Mouse (Mus musculus) ES-Bruce4 (cell line): ENCODE measurements around the gene Col7a1. TPM values are rescaled to one million over a fixed set of nuclear protein-coding genes. Genes with fewer than 3 reads are reported as not detected.

Experiments
- H3K27ac ChIP-seq: 2 replicates; pipeline ENCODE4 v1.5.1; 2012; ENCODE audit warnings: low read length, inconsistent platforms; ENCODE audit not compliant: insufficient read depth
- H3K27me3 ChIP-seq: 2 replicates; pipeline ENCODE4 v1.6.1; 2012; ENCODE audit warnings: mild to moderate bottlenecking, low read length, inconsistent platforms; ENCODE audit not compliant: control insufficient read depth, poor library complexity, insufficient read depth, severe bottlenecking
- H3K36me3 ChIP-seq: 2 replicates; pipeline ENCODE4 v1.6.1; 2012; ENCODE audit warnings: inconsistent platforms, mild to moderate bottlenecking, low read length, moderate library complexity; ENCODE audit not compliant: control insufficient read depth, poor library complexity, insufficient read depth, severe bottlenecking
- H3K4me1 ChIP-seq: one replicate; pipeline ENCODE4 v1.8.1; 2011; ENCODE audit warnings: low read length; ENCODE audit not compliant: control insufficient read depth, insufficient read depth
- H3K4me3 ChIP-seq: 2 replicates; pipeline ENCODE4 v1.5.1; 2011; ENCODE audit warnings: low read depth, mild to moderate bottlenecking, low read length
- H3K9ac ChIP-seq: 2 replicates; pipeline ENCODE4 v1.6.1; 2012; ENCODE audit warnings: low read depth, mild to moderate bottlenecking, inconsistent platforms; ENCODE audit not compliant: poor library complexity, severe bottlenecking
- H3K9me3 ChIP-seq: replicated peaks from 2 replicates; pipeline ENCODE4 v1.6.1; 2012; ENCODE audit warnings: mild to moderate bottlenecking, low read length, inconsistent platforms; ENCODE audit not compliant: control insufficient read depth, poor library complexity, insufficient read depth, severe bottlenecking
- CTCF ChIP-seq: IDR thresholded peaks from one replicate; pipeline ENCODE4 v1.8.1; 2011; ENCODE audit warnings: low read depth, low read length
- EP300 ChIP-seq: IDR thresholded peaks from 2 replicates; pipeline ENCODE4 v1.6.1; 2011; ENCODE audit warnings: low read depth, low read length; ENCODE audit not compliant: insufficient read depth
- POLR2A ChIP-seq: IDR thresholded peaks from one replicate; pipeline ENCODE4 v1.8.1; 2011; ENCODE audit warnings: low read length; ENCODE audit not compliant: insufficient read depth
- polyA plus RNA-seq: library from polyadenylated mRNA; stranded (reverse); fragments of >200 nt; gene quantifications from 2 replicates; pipeline ENCODE4 v1.2.4, GENCODE M21; 2011; ENCODE audit warnings: low read depth; ENCODE audit not compliant: missing spikeins, insufficient read depth, insufficient read length

Gene Col7a1
- polyA plus RNA-seq, 1 experiment, result 6.5 TPM

DNA sequence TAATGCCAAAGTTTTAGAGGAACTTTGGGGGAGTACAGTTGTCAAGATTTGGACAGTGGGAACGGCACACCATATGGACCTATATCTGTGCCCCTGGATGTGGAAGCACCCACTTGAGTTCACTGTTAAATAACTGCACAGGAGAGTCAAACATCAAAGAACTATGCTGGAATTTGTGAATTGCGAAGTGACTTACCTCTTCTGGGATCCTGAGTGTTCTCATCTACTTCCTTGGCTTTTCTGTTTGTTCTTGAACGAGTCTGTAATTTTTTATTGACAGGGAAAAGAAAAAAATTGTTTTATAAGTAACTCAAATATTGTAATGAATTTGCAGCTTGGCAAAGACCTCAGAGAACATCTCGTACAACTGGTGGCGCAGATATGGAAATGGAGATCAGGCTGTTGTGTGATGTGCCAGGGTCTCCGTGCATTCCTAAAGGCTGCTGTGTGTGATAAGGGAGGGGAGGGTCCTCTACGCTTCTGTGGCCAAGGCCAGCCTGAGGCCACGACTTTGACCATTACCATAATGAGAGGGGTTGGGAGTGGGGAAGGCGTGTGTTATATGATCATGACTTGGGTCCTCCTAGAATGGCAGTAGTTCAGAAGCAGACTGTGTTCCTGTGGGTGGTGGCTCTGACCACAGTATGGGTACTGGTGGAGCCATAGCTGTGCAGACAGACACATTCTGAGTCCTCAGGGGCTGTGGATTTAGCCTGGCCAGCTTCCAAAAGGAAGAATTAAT, 39.4 kb downstream of the Col7a1 start:
- no peak overlapping the region for H3K27ac ChIP-seq
- no peak overlapping the region for H3K4me3 ChIP-seq
- peaks cover under 1% of the 10 kb centered on the region for H3K4me1 ChIP-seq
- H3K36me3 ChIP-seq, result no peaks in the 10 kb centered on the region
- H3K9me3 ChIP-seq, result no peaks in the 10 kb centered on the region
- no peak overlapping the region for H3K9ac ChIP-seq
- H3K27me3 ChIP-seq, result no peaks in the 10 kb centered on the region
- TF ChIP-seq POLR2A (no peak), EP300 (no peak), CTCF (no peak)

DNA sequence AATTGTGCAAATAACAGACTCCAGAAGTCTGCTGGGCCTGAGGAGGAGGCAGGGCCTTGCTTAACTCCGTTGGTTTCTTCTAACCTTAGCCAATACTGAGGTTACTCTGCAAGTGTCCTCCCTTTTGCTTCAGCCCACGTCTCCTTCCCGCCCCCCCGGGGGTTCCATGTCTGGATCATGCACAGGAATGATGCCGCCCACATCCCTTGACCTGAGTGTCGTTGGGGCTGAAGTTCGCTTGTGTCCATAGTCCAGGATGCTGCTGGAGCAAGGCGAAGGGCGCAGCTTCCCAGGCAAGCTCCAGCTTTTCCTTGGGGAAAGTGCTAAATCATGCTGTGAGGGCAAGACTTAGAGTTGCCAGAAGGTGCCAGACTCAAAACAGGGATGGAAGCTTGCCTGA, 43.0 kb downstream of the Col7a1 start:
- Histone ChIP-seq H3K27me3 (no peaks in the 10 kb centered on the region), H3K4me3 (no peak overlapping the region), H3K27ac (no peak overlapping the region), H3K9ac (no peak overlapping the region), H3K9me3 (no peaks in the 10 kb centered on the region), H3K36me3 (no peaks in the 10 kb centered on the region), H3K4me1 (no peaks in the 10 kb centered on the region)
- no peak for TF ChIP-seq POLR2A
- no peak for TF ChIP-seq EP300
- TF ChIP-seq CTCF, result no peak

DNA sequence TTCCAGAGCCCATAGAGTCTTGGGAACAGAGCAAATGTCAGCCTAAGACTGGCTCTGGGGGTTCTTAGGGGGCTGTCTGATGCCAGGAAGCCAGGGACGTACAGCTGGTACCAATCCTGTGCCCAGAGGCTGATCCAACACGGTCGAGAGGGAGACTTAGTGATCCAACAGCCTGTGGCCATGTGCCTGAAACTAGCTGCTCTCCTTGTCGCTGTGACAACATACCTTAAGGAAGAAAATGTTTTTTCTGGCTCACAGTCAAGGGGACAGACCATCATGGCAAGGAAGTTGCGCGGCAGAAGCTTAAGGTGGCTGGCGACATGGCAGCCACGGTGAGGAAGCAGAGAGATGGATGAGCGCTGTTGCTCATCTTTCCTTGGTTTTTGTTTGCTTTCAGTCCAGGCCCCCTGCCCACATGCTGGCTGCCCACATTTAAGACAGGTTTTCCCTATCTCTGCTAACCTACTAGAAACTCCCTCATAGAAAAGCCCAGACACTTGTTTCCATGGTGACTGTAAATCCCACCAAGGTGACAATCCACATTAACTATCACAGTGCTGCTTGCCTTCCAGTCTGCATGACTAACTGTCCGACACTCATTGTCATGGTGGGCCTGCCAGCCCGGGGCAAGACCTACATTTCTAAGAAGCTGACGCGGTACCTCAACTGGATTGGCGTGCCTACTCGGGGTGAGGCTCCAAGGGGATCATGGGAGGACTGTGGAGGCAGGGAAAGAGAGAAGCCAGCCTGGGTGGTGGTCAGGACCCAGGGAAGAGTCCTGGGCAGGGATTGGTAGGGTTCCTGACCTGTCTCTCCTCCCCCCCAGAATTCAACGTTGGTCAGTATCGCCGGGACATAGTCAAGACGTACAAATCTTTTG, 45.1 kb downstream of the Col7a1 start:
- no peaks in the 10 kb centered on the region for H3K27me3 ChIP-seq
- H3K4me1 ChIP-seq, result no peaks in the 10 kb centered on the region
- no peak for TF ChIP-seq POLR2A
- no peak for TF ChIP-seq EP300
- H3K9ac ChIP-seq, result no peak overlapping the region
- no peaks in the 10 kb centered on the region for H3K9me3 ChIP-seq
- no peak overlapping the region for H3K27ac ChIP-seq
- H3K36me3 ChIP-seq, result no peaks in the 10 kb centered on the region
- H3K4me3 ChIP-seq, result no peak overlapping the region

DNA sequence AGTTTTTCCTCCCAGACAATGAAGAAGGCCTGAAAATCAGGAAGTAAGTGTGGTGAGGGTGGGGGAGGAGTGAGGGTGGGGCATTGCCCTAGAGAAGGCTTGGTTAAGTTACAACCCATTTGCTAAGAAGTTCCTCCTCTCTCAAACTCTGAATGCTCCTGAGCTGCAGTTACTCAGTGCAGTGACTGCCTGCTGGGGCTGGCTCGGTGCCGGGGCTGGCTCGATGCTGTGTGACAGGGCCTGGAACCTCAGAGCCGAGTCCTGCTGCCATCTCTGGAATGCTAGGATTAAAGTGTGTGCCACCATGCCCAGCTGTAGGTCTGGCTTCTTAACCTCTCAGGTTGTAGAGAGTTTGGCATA, 45.8 kb downstream of the Col7a1 start:
- H3K4me3 ChIP-seq, result no peak overlapping the region
- H3K36me3 ChIP-seq, result no peaks in the 10 kb centered on the region
- H3K9ac ChIP-seq, result no peak overlapping the region
- H3K27ac ChIP-seq, result no peak overlapping the region
- no peaks in the 10 kb centered on the region for H3K9me3 ChIP-seq
- H3K27me3 ChIP-seq, result no peaks in the 10 kb centered on the region
- no peaks in the 10 kb centered on the region for H3K4me1 ChIP-seq
- TF ChIP-seq EP300 (no peak), CTCF (no peak), POLR2A (no peak)

DNA sequence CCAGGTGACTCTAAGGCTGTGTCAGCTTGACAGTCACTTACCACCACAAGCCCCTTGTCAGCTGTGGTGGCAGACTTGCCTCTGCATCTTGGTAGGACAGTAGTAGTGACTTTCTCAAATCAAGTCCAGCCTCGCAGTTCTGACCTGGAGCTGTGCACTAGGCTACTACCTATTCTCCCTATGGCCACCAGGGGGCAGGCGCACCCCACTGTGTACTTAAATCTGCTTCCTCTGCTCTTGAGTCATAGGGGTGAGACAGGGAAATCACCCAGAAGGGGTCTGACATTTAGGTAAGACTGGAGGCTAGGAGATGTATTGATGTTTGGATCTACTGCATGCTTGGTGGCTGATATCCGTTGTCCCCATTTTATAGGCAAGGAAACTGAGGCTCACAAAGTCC, 47.3 kb downstream of the Col7a1 start:
- no peak overlapping the region for H3K4me3 ChIP-seq
- no peak overlapping the region for H3K27ac ChIP-seq
- no peaks in the 10 kb centered on the region for H3K27me3 ChIP-seq
- no peaks in the 10 kb centered on the region for H3K36me3 ChIP-seq
- no peak for TF ChIP-seq POLR2A
- TF ChIP-seq CTCF, result peak; percentile 98
- TF ChIP-seq EP300, result no peak
- H3K9ac ChIP-seq, result no peak overlapping the region
- no peaks in the 10 kb centered on the region for H3K9me3 ChIP-seq
- H3K4me1 ChIP-seq, result no peaks in the 10 kb centered on the region

DNA sequence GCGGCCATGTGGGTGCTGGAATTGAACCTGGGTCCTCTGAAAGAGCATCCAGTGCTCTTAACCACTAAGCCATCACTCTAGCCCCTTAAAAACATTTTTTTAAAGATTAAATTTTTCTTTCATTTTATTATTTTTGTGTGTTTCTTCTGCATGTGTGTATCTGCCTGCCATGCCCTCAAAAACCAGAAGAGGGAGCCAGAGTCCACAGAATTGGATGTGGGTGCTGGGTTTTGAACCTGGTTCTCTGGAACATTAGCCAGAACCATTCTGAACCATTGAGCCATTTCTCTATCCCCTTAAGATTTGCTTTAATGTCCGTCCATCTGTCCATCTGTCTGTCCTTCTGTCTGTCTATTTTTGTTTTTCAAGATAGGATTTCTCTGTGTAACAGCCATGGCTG, 49.8 kb downstream of the Col7a1 start:
- no peaks in the 10 kb centered on the region for H3K9me3 ChIP-seq
- H3K36me3 ChIP-seq, result no peaks in the 10 kb centered on the region
- peak; percentile 37 for TF ChIP-seq CTCF
- TF ChIP-seq POLR2A, result no peak
- no peaks in the 10 kb centered on the region for H3K4me1 ChIP-seq
- H3K4me3 ChIP-seq, result no peak overlapping the region
- H3K9ac ChIP-seq, result no peak overlapping the region
- H3K27ac ChIP-seq, result no peak overlapping the region
- H3K27me3 ChIP-seq, result no peaks in the 10 kb centered on the region
